Mouse (Mus musculus) thymus, postnatal 14 days (tissue): ENCODE measurements around the gene Atp6ap1.

Source experiments
- DNase-seq: peaks from one replicate; pipeline ENCODE4 v3.0.0; 2021

The Atp6ap1 gene

GRCm38 (mm10) chrX:74304867-74305700, 8.2 kb downstream of the Atp6ap1 start, which contains the start of gene Gdi1:
Gene Gdi1 (plus strand): TSS chrX:74304998.
- peak; percentile 80 for DNase-seq

GRCm38 (mm10) chrX:74312540-74313464, 15.9 kb downstream of the Atp6ap1 start, which contains the start of gene Fam50a:
Gene Fam50a (plus strand): TSS chrX:74313033.
- DNase-seq: peak; percentile 89

- DNase-seq: peak; percentile 53
Observed at GRCm38 (mm10) chrX:74328725-74329161, 31.8 kb downstream of the Atp6ap1 start, which contains the start of gene Plxna3. Gene Plxna3 (plus strand): TSS chrX:74329066.

- no peak for DNase-seq
Observed at GRCm38 (mm10) chrX:74329215-74329671, 32.3 kb downstream of the Atp6ap1 start.

GRCm38 (mm10) chrX:74330166-74330930, 33.5 kb downstream of the Atp6ap1 start:
- no peak for DNase-seq

- DNase-seq: no peak
Observed at GRCm38 (mm10) chrX:74352645-74353466, 56.0 kb downstream of the Atp6ap1 start.

- DNase-seq: peak; percentile 88
Observed at GRCm38 (mm10) chrX:74353467-74353770, 56.5 kb downstream of the Atp6ap1 start, which contains the start of gene Lage3. Gene Lage3 (minus strand): TSS chrX:74353618.
